1 mouse cellular context compared by ENCODE assay signal in genomic region chr7:131371470-131371860, GRCm38 (mm10).
TF ChIP-seq lines count a peak whose summit lies in the region.

No protein-coding gene starts in this region.

TF ChIP-seq in MEL, 35 proteins besides CTCF, POLR2A, EP300 and RAD21 (continued from another document):
- TF ChIP-seq ZNF384 (IDR thresholded peaks at IDR 0.05; ENCODE audit: low read depth, low read length) (peak; percentile 60; the same call in 1 of the 2 replicates), MYB (IDR thresholded peaks at IDR 0.05; ENCODE audit: low read depth, low read length) (no peak)
